Mouse (Mus musculus) adrenal gland, postnatal 36 days (tissue): ENCODE measurements at regions not wholly inside any gene's neighbourhood (a gene's known extent, or its start where the extent isn't known, plus 50 kb on each side); places are given as distances from the start of the nearest gene placed in this dataset.
"Not testable (repeated sequence)": the region's sequence is repeated elsewhere in the genome, so short reads cannot be mapped to it uniquely, and the experiment has no call there.

Experiments
- DNase-seq, 2 experiments: peaks; one replicate each; pipeline ENCODE4 v3.0.0; 2021; ENCODE audit warnings: mixed read lengths in 1 of 2

- no peak for DNase-seq
Measured at GRCm38 (mm10) chr11:23079936-23080794, 72.8 kb downstream of the Fam161a start.

GRCm38 (mm10) chr11:23081616-23082015, 74.3 kb downstream of the Fam161a start:
- no peak for DNase-seq

- not testable (repeated sequence) for DNase-seq
Measured at GRCm38 (mm10) chr11:23083811-23084210, 76.5 kb downstream of the Fam161a start.

GRCm38 (mm10) chr11:23095287-23095686, 88.0 kb downstream of the Fam161a start:
- DNase-seq = no peak

- not testable (repeated sequence) for DNase-seq
Measured at GRCm38 (mm10) chr11:23095723-23096122, 88.4 kb downstream of the Fam161a start.

GRCm38 (mm10) chr11:23096451-23097222, 89.3 kb downstream of the Fam161a start:
- DNase-seq = no peak

GRCm38 (mm10) chr11:23097223-23097490, 89.8 kb downstream of the Fam161a start:
- no peak for DNase-seq

GRCm38 (mm10) chr11:23114636-23115035, 107.3 kb downstream of the Fam161a start:
- DNase-seq = no peak

GRCm38 (mm10) chr11:23120533-23121210, 113.3 kb downstream of the Fam161a start:
- no peak for DNase-seq

- peak; percentile 55 to 74 for DNase-seq
Measured at GRCm38 (mm10) chr11:23124198-23124951, 117.0 kb downstream of the Fam161a start.

GRCm38 (mm10) chr11:23131122-23131521, 123.8 kb downstream of the Fam161a start:
- no peak for DNase-seq

GRCm38 (mm10) chr11:23131632-23132031, 124.2 kb upstream of the Xpo1 start:
- no peak for DNase-seq

- DNase-seq = no peak
Measured at GRCm38 (mm10) chr11:23140429-23141099, 115.3 kb upstream of the Xpo1 start.

- peak; percentile 43 to 55 for DNase-seq
Measured at GRCm38 (mm10) chr11:23141100-23141837, 114.6 kb upstream of the Xpo1 start.

- no peak for DNase-seq
Measured at GRCm38 (mm10) chr11:23148048-23148596, 107.7 kb upstream of the Xpo1 start.

- no peak for DNase-seq
Measured at GRCm38 (mm10) chr11:23149556-23150244, 106.1 kb upstream of the Xpo1 start.

GRCm38 (mm10) chr11:23154851-23155250, 101.0 kb upstream of the Xpo1 start:
- no peak for DNase-seq

GRCm38 (mm10) chr11:23168546-23169218, 87.2 kb upstream of the Xpo1 start:
- no peak for DNase-seq

GRCm38 (mm10) chr11:23169742-23170428, 86.0 kb upstream of the Xpo1 start:
- DNase-seq = no peak
